Mouse (Mus musculus) embryonic facial prominence, embryonic 11.5 days (tissue): ENCODE data around the gene Mamstr. TPM values are rescaled to one million over a fixed set of nuclear protein-coding genes. Genes with fewer than 3 reads are reported as not detected.

Source experiments
- ATAC-seq: fragments of 200-750 bp; cut with Nextera tagmentation; replicated peaks from 2 replicates; pipeline ENCODE4 v1.8.0; 2017; ENCODE audit warnings: low read depth; ENCODE audit not compliant: insufficient number of reproducible peaks, low FRiP score, low TSS enrichment
- DNase-seq: peaks from one replicate; pipeline ENCODE4 v3.0.0-alpha.2; 2015; ENCODE audit warnings: low spot score
- H3K27ac ChIP-seq: fragments of 300-500 bp; sonication (generic); replicated peaks from 2 replicates; pipeline ENCODE4 v1.5.1; 2014; ENCODE audit warnings: mild to moderate bottlenecking, low read depth, low read length, control low read depth
- H3K27me3 ChIP-seq: fragments of 300-500 bp; sonication (generic); 2 replicates; pipeline ENCODE4 v1.6.1; 2014; ENCODE audit warnings: mild to moderate bottlenecking, low read length, moderate library complexity, mixed read lengths; ENCODE audit not compliant: control insufficient read depth, insufficient read depth
- H3K36me3 ChIP-seq: fragments of 300-500 bp; sonication (generic); replicated peaks from 2 replicates; pipeline ENCODE4 v1.6.1; 2014; ENCODE audit warnings: low read depth, mild to moderate bottlenecking, low read length, moderate library complexity, mixed read lengths; ENCODE audit not compliant: control insufficient read depth, insufficient read depth
- H3K4me1 ChIP-seq: fragments of 300-500 bp; sonication (generic); 2 replicates; pipeline ENCODE4 v1.6.1; 2014; ENCODE audit warnings: low read length, mixed read lengths; ENCODE audit not compliant: control insufficient read depth, insufficient read depth
- H3K4me2 ChIP-seq: fragments of 300-500 bp; sonication (generic); 2 replicates; pipeline ENCODE4 v1.6.1; 2014; ENCODE audit warnings: low read depth, mild to moderate bottlenecking, control low read depth, low read length, moderate library complexity
- H3K4me3 ChIP-seq: fragments of 300-500 bp; sonication (generic); 2 replicates; pipeline ENCODE4 v1.5.1; 2014; ENCODE audit warnings: low read depth, low read length, control low read depth
- H3K9ac ChIP-seq: fragments of 300-500 bp; sonication (generic); replicated peaks from 2 replicates; pipeline ENCODE4 v1.6.1; 2014; ENCODE audit warnings: mild to moderate bottlenecking, control low read depth, low read length
- H3K9me3 ChIP-seq: fragments of 300-500 bp; sonication (generic); replicated peaks from 2 replicates; pipeline ENCODE4 v1.6.1; 2016; ENCODE audit warnings: mild to moderate bottlenecking, low read length, inconsistent platforms, mixed read lengths; ENCODE audit not compliant: control insufficient read depth
- WGBS: fragments of 180-500 bp; shearing (Covaris S2); extraction: QIAGEN DNeasy Blood & Tissue Kit; methylation state at CpG from one replicate; pipeline ENCODE4 v1.1.7; 2014; 5-methylcytosine and 5-hydroxymethylcytosine counted together
- polyA plus RNA-seq: library from polyadenylated mRNA; unstranded; fragments of >200 nt; fragmentation: Nextera tagmentation; extraction: Ambion mirVana; gene quantifications from 2 replicates; pipeline ENCODE4 v1.2.1, GENCODE M21; 2014

Gene Mamstr
- polyA plus RNA-seq, result 1.4 and 1.8 TPM in 2 replicates

DNA sequence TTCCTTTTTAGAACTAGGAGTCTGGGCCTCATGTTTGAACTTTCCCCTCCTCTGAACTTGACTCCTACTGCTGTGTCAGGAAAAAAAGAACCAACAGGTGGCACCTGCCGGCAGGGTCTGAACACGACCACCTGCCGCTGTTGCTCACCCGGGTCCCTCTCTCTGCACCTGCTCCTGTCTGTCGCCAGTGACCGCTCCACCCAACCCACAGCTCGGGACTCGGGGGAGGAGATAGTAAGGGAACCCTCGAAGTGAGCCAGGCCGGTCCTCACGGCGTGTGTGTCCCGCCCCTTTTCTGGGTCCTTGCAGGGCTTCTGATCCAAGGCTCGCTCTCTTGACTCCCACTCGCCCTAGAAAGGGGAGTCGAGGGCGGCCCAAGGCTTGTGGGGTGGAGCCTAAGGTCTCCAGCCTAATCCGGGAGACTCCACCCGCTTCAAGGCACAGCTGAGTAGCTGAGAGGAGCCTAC is at the start of gene Mamstr:
Gene Mamstr, plus strand, starts transcription at position 417 of the 467 bp plus-strand sequence.
- Histone ChIP-seq H3K4me3 (no peak within 1 kb of the TSS), H3K27me3 (no peaks in the 10 kb centered on the region), H3K4me2 (no peak within 1 kb of the TSS), H3K9ac (no peak within 1 kb of the TSS), H3K4me1 (no peaks in the 10 kb centered on the region; the same call in 1 of the 2 replicates), H3K9me3 (no peaks in the 10 kb centered on the region), H3K36me3 (no peaks in the 10 kb centered on the region), H3K27ac (no peak within 1 kb of the TSS; the same call in 1 of the 2 replicates)
- 20% methylated on average over 19 of the region's 19 CpGs for WGBS
- DNase-seq (no peak), ATAC-seq (no peak)

DNA sequence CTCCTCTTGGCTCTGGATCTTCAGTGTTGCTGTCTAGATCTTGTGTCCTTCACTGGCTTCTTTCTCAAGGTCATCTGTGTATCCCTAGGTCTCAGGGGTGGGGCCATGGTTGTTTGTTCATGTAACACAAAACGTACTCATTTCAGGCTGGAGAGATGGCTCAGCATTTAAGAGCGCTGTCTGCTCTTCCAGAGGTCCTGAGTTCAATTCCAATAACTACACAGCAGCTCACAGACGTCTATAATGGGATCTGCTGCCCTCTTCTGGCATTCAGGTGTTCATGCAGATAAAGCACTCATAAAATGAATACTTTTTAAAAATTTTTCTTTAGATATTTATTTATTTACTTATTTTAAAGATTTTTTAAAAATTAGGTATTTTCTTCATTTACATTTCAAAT is 48.9 kb upstream of the Mamstr start:
- peak; percentile 27 for DNase-seq
- 64% methylated on average over 3 of the region's 3 CpGs for WGBS
- H3K4me1 ChIP-seq, result no peaks in the 10 kb centered on the region

DNA sequence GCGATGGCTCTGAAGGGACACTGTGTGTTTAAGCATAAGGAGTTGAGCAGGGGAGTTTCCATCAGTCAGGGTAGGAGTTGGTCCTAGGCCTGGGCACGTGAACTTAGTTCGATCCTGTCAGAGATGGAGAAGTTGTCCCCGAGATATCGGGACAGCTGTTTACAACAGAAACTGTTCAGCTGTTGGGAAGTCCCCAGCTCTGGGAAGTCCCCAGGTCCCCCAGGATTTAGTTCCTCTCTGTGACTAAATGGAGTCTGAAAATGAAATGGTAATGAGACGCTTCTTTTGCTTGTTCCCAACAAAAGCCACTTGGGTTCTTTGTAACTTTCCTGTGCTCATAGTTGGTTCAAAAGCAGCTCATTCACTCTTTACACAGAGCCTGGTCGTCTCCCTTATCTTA is 47.9 kb upstream of the Mamstr start:
- Histone ChIP-seq H3K27ac (no peak overlapping the region), H3K4me2 (no peak overlapping the region), H3K36me3 (no peaks in the 10 kb centered on the region), H3K4me3 (no peak overlapping the region), H3K9ac (no peak overlapping the region), H3K27me3 (no peaks in the 10 kb centered on the region), H3K9me3 (no peaks in the 10 kb centered on the region), H3K4me1 (no peaks in the 10 kb centered on the region)
- no peak for DNase-seq
- no peak for ATAC-seq
- WGBS, result 81% methylated on average over 7 of the region's 7 CpGs

More for the DNA sequence above, 48.9 kb upstream of the Mamstr start:
- H3K4me2 ChIP-seq, result no peak overlapping the region
- H3K36me3 ChIP-seq, result no peaks in the 10 kb centered on the region
- H3K9ac ChIP-seq, result no peak overlapping the region
- no peaks in the 10 kb centered on the region for H3K27me3 ChIP-seq
- ATAC-seq, result no peak
- no peak overlapping the region for H3K27ac ChIP-seq
- H3K4me3 ChIP-seq, result no peak overlapping the region
- H3K9me3 ChIP-seq, result no peaks in the 10 kb centered on the region

DNA sequence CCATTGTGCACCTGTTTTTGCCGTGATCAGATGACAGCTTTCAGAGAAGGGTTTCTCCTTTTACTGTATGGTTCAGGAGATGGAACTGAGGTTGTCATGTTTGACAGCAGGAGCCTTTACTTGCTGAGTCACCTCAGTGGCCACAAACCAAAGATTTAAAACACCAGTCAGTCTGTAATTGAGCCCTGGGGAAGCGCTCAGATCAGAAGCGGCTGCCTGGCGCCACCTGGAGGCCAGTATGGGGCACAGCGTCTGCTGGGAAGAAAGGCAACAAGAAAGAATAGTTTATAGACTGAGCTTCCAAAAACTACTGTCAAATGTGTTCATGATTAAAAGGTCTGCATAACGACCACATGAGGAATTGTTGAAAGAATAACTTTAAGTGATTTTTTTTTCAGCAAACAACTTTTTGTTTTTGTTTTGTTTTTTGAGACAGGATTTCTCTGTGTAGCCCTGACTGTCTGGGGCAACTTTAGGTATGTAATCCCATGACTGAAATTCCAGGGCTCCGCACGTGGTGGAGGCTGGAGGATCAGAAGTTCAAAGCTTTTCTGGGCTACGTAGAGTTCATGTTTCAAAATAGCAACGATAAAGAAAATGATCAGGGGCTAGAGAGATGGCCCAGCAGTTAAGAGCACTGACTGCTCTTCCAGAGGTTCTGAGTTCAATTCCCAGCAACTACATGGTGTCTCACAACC is 46.5 kb upstream of the Mamstr start:
- Histone ChIP-seq H3K4me3 (no peak overlapping the region), H3K9ac (no peak overlapping the region), H3K27ac (no peak overlapping the region), H3K4me1 (no peaks in the 10 kb centered on the region), H3K27me3 (no peaks in the 10 kb centered on the region), H3K4me2 (no peak overlapping the region), H3K9me3 (no peaks in the 10 kb centered on the region), H3K36me3 (no peaks in the 10 kb centered on the region)
- ATAC-seq (no peak), DNase-seq (peak; percentile 78)
- WGBS, result 20% methylated on average over 10 of the region's 10 CpGs

DNA sequence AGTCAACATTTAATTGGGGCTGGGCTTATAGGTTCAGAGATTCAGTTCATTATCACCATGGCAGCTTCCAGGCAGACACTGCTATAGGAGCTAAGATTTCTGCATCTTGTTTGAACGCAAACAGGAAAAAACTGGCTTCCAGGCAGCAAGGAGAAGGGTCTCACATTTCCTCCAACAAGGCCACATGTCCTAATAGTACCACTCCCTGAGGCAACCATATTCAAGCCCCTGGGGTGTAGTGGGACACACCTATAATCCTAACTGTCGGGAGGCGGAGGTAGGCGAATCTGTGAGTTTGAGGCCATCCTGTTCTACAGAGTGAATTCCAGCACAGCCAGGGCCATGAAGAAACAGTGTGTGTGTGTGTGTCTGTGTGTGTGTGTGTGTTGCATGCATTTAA is 44.6 kb upstream of the Mamstr start:
- Histone ChIP-seq H3K4me1 (no peaks in the 10 kb centered on the region), H3K9me3 (no peaks in the 10 kb centered on the region), H3K27me3 (no peaks in the 10 kb centered on the region), H3K4me3 (no peak overlapping the region), H3K36me3 (no peaks in the 10 kb centered on the region), H3K9ac (no peak overlapping the region), H3K27ac (no peak overlapping the region), H3K4me2 (no peak overlapping the region)
- no peak for ATAC-seq
- no peak for DNase-seq
- WGBS, result 75% methylated on average over 4 of the region's 4 CpGs

DNA sequence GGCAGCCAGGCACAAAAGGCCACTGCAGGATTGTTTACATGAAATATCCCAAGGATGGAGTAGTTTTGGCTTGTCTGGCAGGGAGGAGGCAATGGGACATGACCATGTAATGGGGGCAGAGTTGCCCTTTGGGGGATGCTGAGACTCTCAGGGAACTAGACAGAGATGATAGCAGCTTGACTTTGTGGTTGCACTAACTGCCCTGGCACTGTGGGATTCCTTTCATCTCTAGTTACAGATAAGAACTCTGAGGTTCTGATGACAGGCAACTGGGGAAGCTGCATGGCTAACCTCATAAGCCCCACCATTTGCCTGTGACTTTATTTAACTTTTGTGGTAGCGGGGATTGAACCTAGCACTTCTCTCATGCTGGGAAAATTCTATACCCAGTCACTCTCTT is 43.7 kb upstream of the Mamstr start:
- H3K27me3 ChIP-seq, result no peaks in the 10 kb centered on the region
- H3K27ac ChIP-seq, result no peak overlapping the region
- no peak overlapping the region for H3K9ac ChIP-seq
- H3K4me1 ChIP-seq, result no peaks in the 10 kb centered on the region
- WGBS, result 85% methylated on average over 1 of the region's 1 CpGs
- no peaks in the 10 kb centered on the region for H3K9me3 ChIP-seq
- DNase-seq, result no peak
- no peak overlapping the region for H3K4me2 ChIP-seq
- ATAC-seq, result no peak
- no peak overlapping the region for H3K4me3 ChIP-seq
- no peaks in the 10 kb centered on the region for H3K36me3 ChIP-seq

DNA sequence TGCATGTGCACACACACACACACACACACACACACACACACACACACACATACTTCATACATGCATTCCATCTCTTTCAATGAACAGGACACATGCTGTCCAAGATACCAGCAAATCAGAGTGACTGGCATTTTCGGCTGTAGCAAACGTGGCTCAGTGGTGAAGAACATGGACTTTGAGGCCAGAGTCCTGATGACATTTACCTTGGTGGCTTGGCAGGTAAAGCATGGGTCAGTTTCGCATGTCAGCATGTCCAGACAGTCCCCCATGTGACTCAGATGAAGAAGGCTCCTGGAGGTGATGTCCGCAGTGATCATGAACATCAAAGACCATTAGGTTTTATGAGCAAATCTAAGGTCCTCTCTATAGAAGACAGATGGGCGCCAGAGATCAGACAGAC is 42.8 kb upstream of the Mamstr start:
- DNase-seq (no peak), ATAC-seq (no peak)
- no peaks in the 10 kb centered on the region for H3K9me3 ChIP-seq
- H3K27ac ChIP-seq, result no peak overlapping the region
- WGBS, result 84% methylated on average over 5 of the region's 5 CpGs
- no peaks in the 10 kb centered on the region for H3K36me3 ChIP-seq
- no peak overlapping the region for H3K4me3 ChIP-seq
- H3K4me2 ChIP-seq, result no peak overlapping the region
- no peaks in the 10 kb centered on the region for H3K27me3 ChIP-seq
- no peak overlapping the region for H3K9ac ChIP-seq
- no peaks in the 10 kb centered on the region for H3K4me1 ChIP-seq

DNA sequence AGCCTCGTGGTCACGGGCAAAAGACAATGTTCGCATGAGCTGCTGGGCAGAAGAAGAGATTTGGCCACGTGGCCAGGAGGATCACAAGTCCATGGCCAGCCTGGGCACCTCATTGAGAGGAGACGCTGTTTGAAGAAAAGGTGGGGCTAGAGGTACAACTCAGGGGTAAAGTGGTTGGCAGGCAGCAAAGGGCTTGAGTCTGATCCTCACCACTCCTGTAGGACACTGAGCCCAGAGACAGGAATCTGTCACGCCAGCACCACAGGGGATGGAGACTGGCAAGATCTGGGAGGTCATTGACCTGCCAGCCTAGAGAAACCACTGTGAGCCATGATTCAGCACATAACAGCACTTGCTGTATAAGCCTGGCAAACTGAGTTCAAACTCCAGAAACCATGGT is 42.2 kb upstream of the Mamstr start:
- 89% methylated on average over 6 of the region's 6 CpGs for WGBS
- ATAC-seq, result no peak

More for the DNA sequence above, 42.2 kb upstream of the Mamstr start:
- no peak overlapping the region for H3K4me2 ChIP-seq
- no peaks in the 10 kb centered on the region for H3K4me1 ChIP-seq
- H3K27me3 ChIP-seq, result no peaks in the 10 kb centered on the region
- H3K9ac ChIP-seq, result no peak overlapping the region
- H3K27ac ChIP-seq, result no peak overlapping the region
- DNase-seq, result no peak
- H3K36me3 ChIP-seq, result no peaks in the 10 kb centered on the region
- H3K9me3 ChIP-seq, result no peaks in the 10 kb centered on the region
- H3K4me3 ChIP-seq, result no peak overlapping the region
